Mouse (Mus musculus) neutrophil, adult 5-6 weeks (primary cell): ENCODE results near the gene Hus1b. TPM values are rescaled to one million over a fixed set of nuclear protein-coding genes. Genes with fewer than 3 reads are reported as not detected.
A peak's percentile ranks its signal among the peaks of the same experiment; 100 is the strongest.

ENCODE experiments used
- ATAC-seq: fragments of 151-379, 151-347 bp; 2 replicates; pipeline ENCODE4 v1.8.0; 2017; ENCODE audit warnings: mild to moderate bottlenecking, moderate TSS enrichment; ENCODE audit not compliant: insufficient number of reproducible peaks, poor library complexity, low FRiP score, severe bottlenecking; ENCODE audit errors: extremely low read depth
- total RNA-seq: library from RNA; stranded (forward); fragments of 200-1000 nt; gene quantifications from 2 replicates; pipeline ENCODE4 v1.2.3, GENCODE M21; 2017

Gene Hus1b
- total RNA-seq = 1.8 and 1.9 TPM in 2 replicates

DNA sequence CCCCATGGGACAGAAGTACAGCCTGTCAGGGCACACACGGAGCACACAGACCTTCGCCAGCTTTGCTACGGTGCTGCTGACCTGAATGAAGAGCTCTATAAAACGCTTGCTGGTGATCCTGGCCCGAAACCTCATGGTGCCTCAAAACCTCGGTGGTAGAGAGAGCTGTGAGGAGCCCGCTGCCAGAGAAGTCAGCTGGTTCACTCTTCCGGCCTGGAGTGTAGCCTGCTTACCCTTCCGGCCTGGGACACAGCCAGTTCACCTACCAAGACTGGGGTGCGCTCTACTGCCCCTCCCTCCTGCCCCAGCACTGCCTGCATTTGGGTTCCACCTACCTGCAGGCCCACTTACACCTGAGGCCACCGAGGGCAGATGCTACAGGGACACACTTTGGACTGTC, at the start of gene Hus1b:
Gene Hus1b, minus strand, starts transcription at position 220 of the 400 bp plus-strand sequence.
- ATAC-seq = no peak

DNA sequence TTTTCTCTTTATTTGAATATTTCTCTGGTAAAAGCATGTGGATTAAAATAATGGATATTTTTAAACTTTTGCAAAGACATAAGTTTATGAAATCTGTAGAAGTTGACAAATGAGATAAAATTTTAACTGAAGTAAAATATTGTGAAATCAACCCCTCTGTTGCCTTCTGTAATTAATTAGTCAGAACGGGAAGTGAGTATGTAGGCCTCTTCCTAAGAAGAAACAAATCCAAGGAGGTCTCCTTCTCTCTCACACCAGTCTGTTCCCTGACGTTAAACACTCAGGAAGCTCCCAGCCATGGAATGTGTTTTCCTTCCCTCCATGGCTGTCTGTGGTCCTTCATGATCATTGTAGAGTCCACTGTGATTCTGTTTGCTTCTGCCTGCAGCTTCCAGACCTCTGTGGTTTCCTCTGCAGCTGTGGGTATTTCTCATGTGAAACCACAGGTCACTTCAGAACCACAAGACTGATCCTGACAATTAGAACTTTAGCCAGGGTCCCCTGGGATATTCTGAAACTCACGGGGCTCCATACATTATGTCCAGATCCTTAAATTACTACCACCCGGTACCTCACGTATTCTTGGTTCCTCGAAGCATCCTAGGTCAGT, 46.8 kb upstream of the Hus1b start:
- no peak for ATAC-seq

DNA sequence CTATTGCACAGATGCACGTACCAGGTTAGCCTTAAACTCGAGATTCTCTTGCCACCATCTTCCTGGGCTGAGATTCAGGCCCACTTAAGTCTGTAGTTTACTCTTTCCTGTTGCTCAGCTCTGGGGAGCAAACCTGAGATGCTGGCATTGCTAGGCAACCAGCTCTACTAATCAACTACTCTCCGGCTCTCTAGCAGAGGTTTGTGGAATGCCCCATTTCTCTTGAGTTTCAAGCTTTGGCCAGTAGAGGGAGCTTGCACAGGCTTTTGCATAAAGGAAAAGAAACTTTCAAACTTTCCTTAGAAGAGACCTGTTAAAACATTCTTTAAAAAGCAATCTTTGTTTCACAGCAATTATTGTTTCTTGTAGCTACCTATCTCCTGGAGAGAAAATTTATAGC, 46.3 kb upstream of the Hus1b start:
- peak; percentile 73 for ATAC-seq

DNA sequence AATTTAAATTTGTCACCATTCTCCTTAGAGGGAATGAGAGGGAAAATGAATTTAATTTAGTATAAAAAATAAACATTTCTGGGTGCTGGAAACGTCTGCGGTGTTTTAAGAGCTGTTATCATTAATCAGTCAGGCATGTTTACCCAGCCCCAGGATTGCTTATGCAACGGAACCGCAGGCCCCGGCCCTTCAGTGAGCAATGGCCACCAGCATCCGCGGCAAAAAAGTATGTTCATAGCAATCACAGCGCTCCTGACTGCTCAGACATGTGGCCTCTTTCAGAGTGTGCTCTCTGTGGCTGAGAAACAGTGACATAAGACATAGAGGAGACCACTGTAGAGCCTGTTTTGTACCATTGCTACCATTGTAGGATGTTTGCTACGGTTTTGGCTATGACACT, 42.7 kb upstream of the Hus1b start:
- ATAC-seq = no peak

DNA sequence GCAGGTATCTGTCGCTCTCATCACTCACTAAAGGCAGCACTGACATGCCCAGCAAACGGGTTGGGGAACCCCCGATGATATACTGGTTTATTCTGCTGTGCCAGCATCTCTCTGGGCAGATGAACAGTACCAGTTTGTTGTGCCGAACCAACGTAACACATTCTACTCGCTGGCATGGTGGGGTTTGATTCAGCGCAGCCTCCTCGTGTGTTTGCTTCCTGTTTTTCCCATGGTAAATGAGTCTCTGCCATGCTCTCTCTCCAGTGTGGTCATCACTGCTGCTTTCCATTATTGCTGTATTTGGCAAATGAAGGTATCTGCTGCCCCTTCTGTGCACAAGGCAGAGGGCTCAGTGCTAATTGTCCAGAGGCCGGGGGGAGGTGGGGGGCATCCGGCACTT, 42.2 kb upstream of the Hus1b start:
- ATAC-seq = no peak

DNA sequence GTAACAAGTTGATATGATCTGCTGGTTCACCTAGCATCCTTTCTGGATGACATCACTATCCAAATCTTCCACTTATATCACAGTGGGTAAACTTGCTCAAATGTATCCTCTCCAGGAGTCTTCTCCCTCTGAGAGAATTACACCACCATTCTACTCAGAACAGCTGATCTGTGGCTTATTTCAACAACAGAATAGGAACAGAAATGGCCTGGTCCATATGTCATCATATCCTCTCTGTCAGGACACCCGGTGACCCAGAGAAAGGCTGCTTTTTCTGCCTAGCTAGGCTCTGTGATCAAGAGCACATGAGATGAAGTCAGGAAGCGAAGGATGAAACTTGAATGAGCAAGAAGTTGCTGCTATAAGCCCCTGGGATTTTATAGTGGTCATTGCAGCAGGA, 40.1 kb upstream of the Hus1b start:
- 0 out of 2 replicates have a peak, but pooled peaks have one; percentile 13 for ATAC-seq

DNA sequence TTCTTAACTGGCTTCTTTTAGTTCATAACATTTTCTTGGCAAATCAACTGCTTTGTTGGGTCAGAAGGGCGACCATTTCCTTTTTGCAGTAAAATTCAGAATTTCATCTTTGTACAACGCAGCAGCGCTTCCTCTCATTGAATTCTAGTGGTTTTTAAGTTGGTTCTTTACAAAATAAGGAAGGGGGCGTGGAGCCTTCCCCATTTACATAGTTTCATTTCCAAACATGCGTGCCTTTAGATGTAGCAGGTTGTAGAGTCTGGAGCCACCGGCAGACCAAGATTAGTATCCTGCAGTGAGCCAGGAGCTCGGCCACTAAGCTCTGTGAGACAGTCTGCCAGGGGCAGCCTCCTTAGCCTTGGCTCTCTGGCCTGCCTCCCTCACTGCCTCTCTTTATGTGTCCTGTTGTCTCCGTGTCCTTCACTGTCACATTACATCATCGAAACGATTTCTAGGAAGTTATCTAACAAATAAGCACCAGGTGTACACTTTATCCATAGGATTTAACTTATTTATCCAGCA, 39.4 kb upstream of the Hus1b start:
- ATAC-seq = peak; percentile 17; the same call in 1 of the 2 replicates

DNA sequence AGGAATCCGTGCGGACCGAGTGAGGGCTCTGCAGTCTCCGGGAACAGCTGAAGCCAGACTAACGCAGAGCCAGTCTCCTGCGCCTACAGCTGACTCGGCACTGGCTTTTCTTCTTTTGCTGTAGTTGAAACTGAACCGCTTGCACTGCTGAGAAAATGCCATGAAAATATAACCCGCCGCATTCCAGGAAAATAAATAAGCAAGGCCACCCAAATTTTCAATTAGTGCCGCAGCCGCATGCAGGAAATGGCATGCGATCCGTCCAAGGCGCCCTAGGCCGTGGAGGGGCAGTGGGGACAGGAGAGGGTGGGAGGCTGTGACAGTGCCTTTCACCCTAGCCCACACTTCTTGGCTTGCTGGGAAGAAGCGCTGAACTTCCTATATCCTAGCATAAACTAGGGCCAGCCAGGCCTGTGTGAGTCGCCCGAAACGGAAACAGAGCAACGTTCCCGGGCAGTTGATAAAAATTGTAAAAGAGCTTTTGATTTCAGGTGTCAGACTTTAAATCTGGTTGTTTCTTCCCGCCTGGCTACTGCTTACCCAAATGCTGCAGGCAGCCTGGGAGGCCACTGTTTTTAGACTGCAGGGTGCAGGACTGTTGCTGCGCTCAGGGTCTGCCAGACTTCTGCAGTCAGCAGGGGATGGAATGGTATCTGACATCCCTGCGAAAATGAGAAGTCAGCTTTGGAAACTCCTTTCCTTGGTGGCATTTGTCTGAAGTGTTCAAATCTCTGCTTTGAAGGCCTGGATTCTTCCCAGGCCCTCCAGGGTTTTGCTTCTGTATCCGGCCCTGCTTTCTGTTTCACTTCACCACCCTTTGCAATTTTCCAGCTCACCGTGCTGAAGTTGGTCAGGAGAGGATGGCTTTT, 38.3 kb upstream of the Hus1b start:
- no peak for ATAC-seq

DNA sequence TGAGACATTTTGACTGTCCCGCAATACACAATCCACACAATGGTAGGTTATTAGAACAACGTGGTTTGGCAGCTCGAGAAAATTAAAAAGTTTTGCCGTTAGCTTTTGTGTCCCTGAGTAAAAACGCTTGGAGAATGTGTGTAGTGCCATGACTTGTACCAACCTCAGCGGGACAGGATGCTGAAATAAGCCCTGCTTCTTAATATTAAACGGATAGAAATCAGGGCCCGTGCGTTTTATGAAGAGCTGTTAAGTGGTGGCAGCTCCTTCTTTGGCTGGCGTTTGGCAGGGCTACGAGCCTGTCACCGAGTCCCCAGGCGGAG, 37.7 kb upstream of the Hus1b start:
- no peak for ATAC-seq

DNA sequence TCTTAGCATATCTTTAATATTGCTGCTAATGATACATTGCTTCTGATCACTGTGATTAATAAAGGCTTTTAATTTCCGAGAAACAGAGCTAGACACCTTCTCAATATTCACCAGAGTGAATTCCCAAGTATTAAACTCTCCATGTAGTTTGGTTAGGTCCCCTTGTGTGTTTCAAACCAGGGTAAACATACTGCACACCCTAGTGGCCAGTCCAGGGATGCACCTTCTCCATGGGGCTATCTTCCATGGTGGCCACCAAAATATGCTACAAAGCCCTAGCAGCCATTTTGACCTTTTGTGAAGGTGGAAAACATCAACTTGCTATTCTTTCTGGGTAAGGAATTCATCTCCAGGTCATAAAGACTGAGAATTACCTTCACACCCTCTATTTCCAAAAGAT, 34.1 kb upstream of the Hus1b start:
- ATAC-seq = peak; percentile 91

DNA sequence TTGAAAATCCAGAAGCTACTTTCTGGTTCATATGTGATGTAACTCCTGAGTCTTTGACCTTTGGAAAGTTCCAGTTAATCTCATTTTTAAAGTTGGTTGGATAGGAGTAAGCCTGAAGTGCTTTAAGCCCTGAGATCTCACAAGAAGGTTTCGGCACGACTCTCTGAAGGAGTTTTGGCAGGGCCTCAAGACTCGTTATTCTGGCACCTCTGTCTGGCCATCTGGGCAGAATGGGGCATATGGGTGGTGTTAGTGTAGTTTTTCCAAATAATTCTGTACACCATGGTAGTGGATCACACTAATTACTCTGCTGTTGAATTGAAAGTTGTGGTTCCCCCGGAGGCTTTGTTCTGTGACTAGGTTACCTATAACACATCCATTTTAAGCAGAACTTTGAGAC, 30.7 kb upstream of the Hus1b start:
- no peak for ATAC-seq

DNA sequence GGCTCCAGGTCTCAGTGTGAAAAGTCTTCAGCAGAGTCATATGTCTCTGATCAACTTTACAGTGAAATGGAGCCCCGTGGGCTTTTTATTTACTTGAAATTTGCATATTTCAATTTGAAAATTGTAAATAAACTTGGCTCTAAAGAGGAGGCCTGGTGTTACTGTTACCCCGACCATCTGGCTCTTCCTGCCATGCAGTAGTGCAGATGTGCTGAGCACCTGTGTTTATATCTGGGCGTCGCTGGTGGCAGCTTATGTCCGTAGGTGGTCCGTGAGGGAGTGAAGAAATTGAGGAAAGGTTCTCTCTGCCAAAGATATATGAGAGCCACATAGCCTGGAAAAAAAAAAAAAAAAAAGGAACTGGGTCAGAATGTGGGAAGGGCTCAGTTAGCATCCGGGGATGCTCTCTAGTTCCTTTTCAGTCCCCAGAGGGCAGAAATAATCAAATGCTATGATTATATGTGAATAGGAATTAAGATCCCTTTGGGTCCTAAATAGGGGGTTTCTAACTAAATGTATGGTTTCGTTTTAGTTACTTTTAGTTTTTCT, 29.1 kb upstream of the Hus1b start:
- ATAC-seq = no peak

DNA sequence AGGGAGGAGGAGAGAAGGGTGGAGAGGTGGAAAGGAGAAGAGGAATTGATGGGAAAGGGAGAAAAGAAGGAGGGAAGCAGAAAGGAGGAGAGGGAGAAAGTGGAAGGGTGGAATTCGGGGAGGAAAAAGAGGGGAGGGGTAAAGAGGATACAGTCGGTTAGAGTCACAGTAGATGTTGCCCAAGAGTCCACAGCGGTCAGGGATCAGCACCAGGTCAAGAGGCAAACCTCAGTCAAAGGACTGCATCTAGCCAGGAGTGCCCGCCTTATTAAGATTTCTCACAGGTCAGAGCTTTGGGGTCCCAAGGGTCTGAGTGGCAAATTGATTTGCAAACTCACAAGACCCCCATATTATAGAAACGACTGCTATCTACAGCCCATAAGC, 26.7 kb upstream of the Hus1b start:
- no peak for ATAC-seq

DNA sequence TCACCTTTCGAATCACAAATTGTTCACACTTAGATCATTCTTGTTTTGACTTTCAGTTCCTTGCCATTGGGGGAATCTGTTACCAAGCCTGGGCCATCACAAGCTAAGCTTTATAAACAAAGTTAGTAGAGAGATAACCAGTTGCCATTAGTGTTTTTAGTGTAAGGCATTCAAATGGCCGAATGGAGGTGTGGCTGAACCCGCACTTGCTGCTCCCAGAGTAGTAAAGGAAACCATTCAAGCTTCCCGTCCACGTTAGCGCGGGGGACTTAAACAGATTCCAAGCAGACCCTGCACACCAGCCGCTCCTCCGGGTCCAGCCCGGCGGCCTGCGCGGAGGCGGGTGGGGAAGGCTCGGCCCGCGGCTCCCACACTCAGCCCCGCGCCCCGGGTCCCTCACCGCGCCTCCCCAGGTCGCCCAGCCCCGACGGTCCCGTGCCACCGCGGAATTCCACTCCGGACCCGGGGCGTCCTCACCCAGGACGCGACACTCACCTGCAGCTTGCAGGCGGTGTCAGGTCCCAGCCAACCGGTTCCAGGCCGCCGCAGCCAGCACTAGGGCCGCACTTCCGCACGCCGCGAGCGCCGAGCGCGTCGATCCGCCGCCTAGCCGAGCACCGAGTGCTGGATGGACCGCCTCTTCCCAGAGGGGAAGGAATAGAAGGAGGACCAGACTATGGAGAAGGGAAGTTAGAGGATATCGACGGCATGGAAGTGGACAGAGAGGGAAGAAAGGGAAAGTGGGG, 26.1 kb upstream of the Hus1b start, which contains the start of the genes Exoc2 and Gm5447:
Gene Exoc2, minus strand, starts transcription at position 593 of the 746 bp plus-strand sequence.
Gene Gm5447, plus strand, starts transcription at position 704 of the 746 bp plus-strand sequence.
- peak; percentile 84 for ATAC-seq

DNA sequence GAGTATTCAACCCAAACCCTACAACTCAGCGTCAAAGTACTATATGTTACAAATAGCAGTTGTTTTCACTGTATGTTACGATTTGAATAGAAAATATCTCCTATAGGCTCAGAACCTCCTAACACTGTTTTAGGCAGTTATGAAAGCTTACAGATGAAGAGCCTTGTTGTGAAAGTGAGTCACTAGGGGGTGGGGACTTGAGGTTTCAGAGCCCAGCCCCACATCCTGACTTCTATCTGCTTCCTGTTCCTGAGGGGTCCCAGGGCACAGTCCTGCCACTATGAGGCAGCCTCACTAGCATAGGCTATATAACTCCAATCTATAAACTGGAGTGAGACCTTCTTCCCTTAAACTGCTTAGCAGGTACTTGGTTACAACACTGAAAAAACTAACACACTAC, 24.5 kb upstream of the Hus1b start:
- ATAC-seq = peak; percentile 57; the same call in 1 of the 2 replicates

DNA sequence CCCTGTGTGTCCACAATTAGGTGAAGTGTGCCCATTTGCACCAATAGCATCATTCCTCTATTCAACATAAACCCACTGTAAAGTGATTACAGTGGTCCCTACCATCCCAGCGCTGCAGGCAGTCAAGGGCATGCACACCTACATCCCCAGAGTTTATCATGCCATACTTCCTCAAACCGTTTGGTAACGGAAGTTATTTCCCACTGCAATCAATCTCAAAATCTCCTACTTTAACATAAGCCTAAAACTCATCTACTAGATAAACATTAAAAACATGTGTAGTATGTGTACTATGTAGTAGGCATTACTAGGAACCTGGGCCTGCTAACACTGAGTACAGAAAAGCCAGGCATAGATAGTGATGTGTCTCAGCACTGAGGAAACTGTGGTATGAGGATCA, 23.5 kb upstream of the Hus1b start:
- no peak for ATAC-seq

DNA sequence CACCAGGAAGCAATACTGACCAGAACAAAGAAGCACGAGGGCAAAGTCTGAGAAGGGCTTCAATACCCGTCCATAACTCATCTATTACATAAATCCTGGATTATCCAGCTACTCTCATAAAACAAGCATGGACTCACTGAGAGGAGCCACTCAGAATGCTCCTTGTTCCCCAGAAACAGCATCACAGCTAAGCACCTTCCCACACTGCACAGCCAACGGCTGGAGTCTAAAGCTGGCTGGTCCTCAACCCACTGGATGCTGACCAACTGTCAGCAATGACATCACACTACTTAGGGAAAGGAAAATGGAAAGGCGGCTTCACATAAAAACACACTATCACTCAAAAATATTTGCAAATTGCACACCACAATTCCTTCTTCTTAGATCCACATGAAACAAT, 20.8 kb upstream of the Hus1b start:
- ATAC-seq = no peak

DNA sequence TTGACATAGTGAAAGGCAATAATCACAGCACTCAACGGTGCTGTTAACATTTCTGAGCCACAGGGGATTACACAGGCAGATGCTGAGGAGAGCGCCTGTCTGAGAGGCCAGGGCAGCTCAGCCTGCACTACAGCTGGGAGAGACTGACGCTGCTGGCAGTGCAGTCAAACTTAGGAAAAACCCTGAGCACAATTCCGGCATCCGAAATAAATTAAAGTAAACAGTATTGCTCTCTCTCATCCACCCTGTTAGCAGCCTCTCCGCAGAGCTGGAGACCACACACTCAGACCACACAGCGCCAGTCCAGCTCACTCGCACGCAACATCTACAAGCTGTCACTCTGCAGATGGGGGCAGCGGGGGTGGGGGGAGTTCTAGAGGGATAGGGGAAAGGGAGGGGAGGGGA, 18.9 kb upstream of the Hus1b start:
- ATAC-seq = no peak

DNA sequence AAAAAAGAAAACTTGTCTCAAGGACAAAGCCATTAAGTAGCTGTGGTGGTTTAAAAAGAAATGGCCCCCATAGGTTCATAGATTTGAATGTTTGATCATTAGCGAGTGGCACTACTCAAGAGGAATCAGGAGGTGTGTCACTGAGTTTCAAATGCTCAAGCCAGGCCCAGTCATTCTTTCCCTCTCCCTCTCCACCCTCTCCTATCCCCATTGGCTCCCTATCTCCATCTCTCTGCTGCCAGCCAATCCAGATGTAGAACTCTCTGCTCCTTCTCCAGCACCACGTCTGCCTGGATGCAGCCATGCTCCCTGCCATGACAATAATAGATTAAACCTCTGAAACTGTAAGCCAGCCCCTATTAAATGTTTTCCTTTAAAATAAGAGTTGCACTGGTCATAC, 14.4 kb upstream of the Hus1b start:
- ATAC-seq = no peak
